Mouse (Mus musculus): ENCODE results near the gene Tmem82. TPM values are rescaled to one million over a fixed set of nuclear protein-coding genes. Genes with fewer than 3 reads are reported as not detected.

Tmem82 gene
- polyA plus RNA-seq, 1 experiment from 2014 or later = 0.30 TPM

- Histone ChIP-seq H3K9ac (ENCODE audit: low read depth, low read length) (no peak overlapping the region), H3K4me1 (ENCODE audit: control insufficient read depth, insufficient read depth, low read length) (peaks cover 19% of the 10 kb centered on the region), H3K27ac (ENCODE audit: low read depth, low read length) (no peak overlapping the region), H3K27me3 (ENCODE audit: control insufficient read depth, insufficient read depth, low read length) (no peaks in the 10 kb centered on the region), H3K36me3 (ENCODE audit: control insufficient read depth, insufficient read depth, low read length) (peaks cover 7% of the 10 kb centered on the region), H3K4me3 (ENCODE audit: low read depth, low read length) (no peak overlapping the region), H3K4me2 (no peak overlapping the region), H3K9me3 (replicated peaks; ENCODE audit: control insufficient read depth, low read length) (no peaks in the 10 kb centered on the region)
- WGBS (ENCODE audit: insufficient replicate concordance) = 90% methylated on average over 8 of the region's 8 CpGs
- no peak for ATAC-seq (replicated peaks; ENCODE audit: insufficient number of reproducible peaks, low FRiP score, low TSS enrichment)
These were observed 27.6 kb upstream of the Tmem82 start for GRCm38 (mm10) chr4:141645988-141646387.

DNA sequence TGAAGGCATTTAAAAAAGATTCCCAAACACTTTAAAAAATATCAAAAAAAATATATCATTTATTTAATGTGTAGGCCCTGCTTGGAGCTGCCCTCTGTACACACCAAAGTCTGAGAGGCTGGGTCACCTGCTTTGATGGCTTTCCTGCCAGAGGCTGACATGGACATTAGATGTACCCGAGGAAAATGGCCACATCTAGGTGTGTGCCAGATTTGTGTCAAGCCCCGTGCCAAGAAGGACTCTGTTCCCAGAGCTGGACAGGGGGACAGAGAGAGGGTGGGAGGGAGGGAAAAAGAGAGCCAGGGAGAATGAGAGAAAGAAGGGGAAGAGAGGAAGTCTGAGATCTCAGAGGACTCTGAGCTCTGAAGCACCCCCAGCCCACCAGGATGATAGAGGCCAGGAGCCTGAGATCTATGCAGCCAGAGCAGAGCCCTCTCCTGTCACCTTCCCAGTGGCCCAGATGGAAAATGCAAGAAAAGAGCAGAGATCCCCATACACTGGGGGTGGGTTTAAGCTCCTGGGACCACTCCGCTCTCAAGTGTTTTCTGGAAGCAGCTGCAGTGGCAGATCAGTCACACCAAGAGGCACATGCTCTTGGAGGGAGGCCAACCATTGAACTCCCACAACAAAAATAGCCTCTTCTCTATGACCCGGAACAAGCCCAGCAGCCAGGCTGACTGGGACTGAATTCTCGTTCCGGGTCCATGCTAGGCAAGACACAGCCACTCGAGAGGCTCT, 24.9 kb upstream of the Tmem82 start:
- Histone ChIP-seq H3K4me3 (ENCODE audit: low read depth, low read length) (no peak overlapping the region), H3K4me1 (ENCODE audit: control insufficient read depth, insufficient read depth, low read length) (peaks cover 19% of the 10 kb centered on the region), H3K4me2 (peak overlapping the region; percentile 34), H3K9ac (ENCODE audit: low read depth, low read length) (no peak overlapping the region), H3K36me3 (ENCODE audit: control insufficient read depth, insufficient read depth, low read length) (peaks cover 11% of the 10 kb centered on the region), H3K27me3 (ENCODE audit: control insufficient read depth, insufficient read depth, low read length) (no peaks in the 10 kb centered on the region), H3K9me3 (replicated peaks; ENCODE audit: control insufficient read depth, low read length) (no peaks in the 10 kb centered on the region), H3K27ac (ENCODE audit: low read depth, low read length) (peak overlapping the region; percentile 91)
- 33% methylated on average over 7 of the region's 7 CpGs for WGBS (ENCODE audit: insufficient replicate concordance)
- ATAC-seq (replicated peaks; ENCODE audit: insufficient number of reproducible peaks, low FRiP score, low TSS enrichment) = peak; percentile 66

DNA sequence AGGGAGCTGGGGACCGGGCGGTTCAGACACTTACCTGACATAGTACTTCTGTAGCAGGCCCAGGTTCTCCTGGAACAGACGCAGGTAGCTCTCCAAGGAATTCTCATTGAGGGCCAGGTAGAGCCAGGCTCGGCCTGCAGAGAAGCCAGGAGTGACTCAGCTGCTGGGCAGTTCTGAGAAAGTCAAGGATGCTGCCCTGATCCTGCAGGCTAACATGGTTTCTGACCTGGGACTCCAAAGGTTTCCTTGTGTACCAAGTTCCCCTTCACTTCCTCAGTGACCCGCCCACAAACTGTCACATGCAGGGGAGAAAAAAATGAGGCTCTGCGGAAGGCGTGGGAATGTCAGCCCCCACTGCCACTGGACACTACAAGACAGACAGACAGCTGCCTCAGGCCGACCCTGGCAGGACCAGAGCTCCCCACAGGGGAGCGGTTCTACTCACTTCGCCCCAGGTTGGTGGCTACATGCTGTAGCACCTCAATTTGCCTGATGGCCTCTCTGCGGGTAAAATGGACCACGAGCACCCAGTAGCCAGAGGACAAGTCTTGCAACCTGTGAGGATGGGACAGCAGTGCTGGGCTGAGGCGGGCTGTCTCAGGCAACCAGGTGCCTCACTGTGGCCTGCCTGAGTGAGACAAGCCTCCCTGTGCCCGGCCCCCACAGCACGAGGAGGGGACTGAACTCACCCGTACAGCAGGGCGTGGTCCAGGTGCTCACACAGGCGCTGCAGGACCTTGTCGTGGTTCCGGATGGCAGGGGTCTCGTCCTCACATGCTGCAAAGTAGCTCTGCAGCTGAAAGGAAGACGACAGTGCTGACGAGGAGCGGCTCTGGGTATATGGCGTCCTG, 23.8 kb upstream of the Tmem82 start:
- Histone ChIP-seq H3K36me3 (ENCODE audit: control insufficient read depth, insufficient read depth, low read length) (peaks cover 11% of the 10 kb centered on the region), H3K27me3 (ENCODE audit: control insufficient read depth, insufficient read depth, low read length) (no peaks in the 10 kb centered on the region), H3K4me3 (ENCODE audit: low read depth, low read length) (no peak overlapping the region), H3K27ac (ENCODE audit: low read depth, low read length) (peak overlapping the region; percentile 91; the same call in 1 of the 2 replicates), H3K9ac (ENCODE audit: low read depth, low read length) (no peak overlapping the region), H3K4me2 (no peak overlapping the region), H3K4me1 (ENCODE audit: control insufficient read depth, insufficient read depth, low read length) (peaks cover 19% of the 10 kb centered on the region), H3K9me3 (replicated peaks; ENCODE audit: control insufficient read depth, low read length) (no peaks in the 10 kb centered on the region)
- 88% methylated on average over 25 of the region's 25 CpGs for WGBS (ENCODE audit: insufficient replicate concordance)
- no peak for ATAC-seq (replicated peaks; ENCODE audit: insufficient number of reproducible peaks, low FRiP score, low TSS enrichment)

DNA sequence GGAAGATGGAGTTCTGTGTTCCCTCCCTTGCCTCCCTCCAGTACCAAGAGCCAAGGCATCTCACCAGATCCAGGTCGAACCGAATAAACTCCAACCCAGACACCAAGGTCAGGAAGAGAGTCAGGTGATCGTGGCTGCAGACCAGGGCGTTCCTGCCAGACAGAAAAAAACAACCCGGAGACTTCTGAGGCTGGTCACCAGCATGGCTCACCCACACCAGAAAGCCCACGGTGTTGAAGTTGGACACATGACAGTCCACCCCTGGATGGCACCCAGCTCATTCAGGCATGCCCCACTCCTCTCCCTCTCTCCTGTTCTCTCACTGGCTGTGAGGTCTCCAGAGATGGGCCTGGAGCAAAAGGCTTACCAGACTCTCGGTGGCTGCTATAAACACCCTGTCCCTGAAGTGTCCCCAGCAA, 22.9 kb upstream of the Tmem82 start:
- 81% methylated on average over 7 of the region's 7 CpGs for WGBS (ENCODE audit: insufficient replicate concordance)
- H3K36me3 ChIP-seq (ENCODE audit: control insufficient read depth, insufficient read depth, low read length) = peaks cover 12% of the 10 kb centered on the region
- H3K27me3 ChIP-seq (ENCODE audit: control insufficient read depth, insufficient read depth, low read length) = no peaks in the 10 kb centered on the region
- no peak overlapping the region for H3K27ac ChIP-seq (ENCODE audit: low read depth, low read length)
- H3K4me3 ChIP-seq (ENCODE audit: low read depth, low read length) = no peak overlapping the region
- no peak overlapping the region for H3K4me2 ChIP-seq
- H3K9me3 ChIP-seq (replicated peaks; ENCODE audit: control insufficient read depth, low read length) = no peaks in the 10 kb centered on the region
- no peak for ATAC-seq (replicated peaks; ENCODE audit: insufficient number of reproducible peaks, low FRiP score, low TSS enrichment)
- H3K4me1 ChIP-seq (ENCODE audit: control insufficient read depth, insufficient read depth, low read length) = peaks cover 19% of the 10 kb centered on the region
- H3K9ac ChIP-seq (ENCODE audit: low read depth, low read length) = no peak overlapping the region

- Histone ChIP-seq H3K9me3 (replicated peaks; ENCODE audit: control insufficient read depth, low read length) (no peaks in the 10 kb centered on the region), H3K9ac (ENCODE audit: low read depth, low read length) (no peak overlapping the region), H3K36me3 (ENCODE audit: control insufficient read depth, insufficient read depth, low read length) (peaks cover 15% of the 10 kb centered on the region), H3K27ac (ENCODE audit: low read depth, low read length) (no peak overlapping the region), H3K4me1 (ENCODE audit: control insufficient read depth, insufficient read depth, low read length) (peaks cover 19% of the 10 kb centered on the region), H3K4me3 (ENCODE audit: low read depth, low read length) (no peak overlapping the region), H3K4me2 (no peak overlapping the region), H3K27me3 (ENCODE audit: control insufficient read depth, insufficient read depth, low read length) (no peaks in the 10 kb centered on the region)
- WGBS (ENCODE audit: insufficient replicate concordance) = 74% methylated on average over 11 of the region's 11 CpGs
- no peak for ATAC-seq (replicated peaks; ENCODE audit: insufficient number of reproducible peaks, low FRiP score, low TSS enrichment)
These were observed 21.0 kb upstream of the Tmem82 start for GRCm38 (mm10) chr4:141639474-141639873.

DNA sequence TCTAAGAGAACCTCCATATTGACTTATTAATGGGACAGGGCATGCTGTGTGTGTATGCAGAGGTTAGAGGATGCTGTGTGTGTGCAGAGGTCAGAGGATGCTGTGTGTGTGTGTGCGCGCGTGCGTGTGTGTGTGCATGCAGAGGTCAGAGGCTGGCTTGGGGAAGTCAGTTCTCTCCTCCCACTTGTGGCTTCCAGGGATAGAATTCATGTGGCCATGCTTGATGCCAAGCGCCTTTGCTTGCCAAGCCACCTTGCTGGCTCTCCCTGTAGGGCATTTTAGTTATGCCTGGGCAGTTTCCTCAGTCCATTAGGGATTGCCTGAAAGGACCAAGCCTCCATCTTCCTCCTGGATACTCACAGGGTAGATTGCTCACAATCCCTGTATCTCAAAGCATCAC, 18.3 kb upstream of the Tmem82 start:
- Histone ChIP-seq H3K9me3 (replicated peaks; ENCODE audit: control insufficient read depth, low read length) (no peaks in the 10 kb centered on the region), H3K4me2 (no peak overlapping the region), H3K9ac (ENCODE audit: low read depth, low read length) (no peak overlapping the region), H3K36me3 (ENCODE audit: control insufficient read depth, insufficient read depth, low read length) (peaks cover 30% of the 10 kb centered on the region), H3K27me3 (ENCODE audit: control insufficient read depth, insufficient read depth, low read length) (no peaks in the 10 kb centered on the region), H3K4me1 (ENCODE audit: control insufficient read depth, insufficient read depth, low read length) (no peaks in the 10 kb centered on the region), H3K4me3 (ENCODE audit: low read depth, low read length) (no peak overlapping the region), H3K27ac (ENCODE audit: low read depth, low read length) (no peak overlapping the region)
- ATAC-seq (replicated peaks; ENCODE audit: insufficient number of reproducible peaks, low FRiP score, low TSS enrichment) = no peak
- 95% methylated on average over 5 of the region's 5 CpGs for WGBS (ENCODE audit: insufficient replicate concordance)

DNA sequence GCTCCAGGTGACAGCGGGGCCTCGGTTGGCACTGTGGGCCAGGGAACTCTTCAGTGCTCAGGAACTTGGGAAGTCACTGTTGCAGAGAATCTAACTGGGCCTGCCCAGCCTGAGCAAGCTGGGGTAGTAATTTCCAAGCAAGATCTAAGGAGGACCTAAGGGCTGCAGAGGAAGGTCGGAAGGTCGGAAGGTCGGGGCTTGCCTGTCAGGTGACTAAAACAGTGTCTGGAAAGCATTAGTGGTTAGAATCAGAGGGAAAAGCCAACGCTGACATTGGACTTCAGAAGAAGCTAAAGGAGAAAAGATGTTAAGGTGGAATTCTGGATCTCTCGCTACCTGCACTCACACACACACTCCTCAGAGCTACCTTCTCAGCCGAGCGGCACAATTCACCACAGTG, 17.6 kb upstream of the Tmem82 start:
- no peak for ATAC-seq (replicated peaks; ENCODE audit: insufficient number of reproducible peaks, low FRiP score, low TSS enrichment)
- Histone ChIP-seq H3K4me1 (ENCODE audit: control insufficient read depth, insufficient read depth, low read length) (no peaks in the 10 kb centered on the region), H3K9ac (ENCODE audit: low read depth, low read length) (no peak overlapping the region), H3K27ac (ENCODE audit: low read depth, low read length) (no peak overlapping the region), H3K27me3 (ENCODE audit: control insufficient read depth, insufficient read depth, low read length) (no peaks in the 10 kb centered on the region), H3K4me3 (ENCODE audit: low read depth, low read length) (no peak overlapping the region), H3K9me3 (replicated peaks; ENCODE audit: control insufficient read depth, low read length) (no peaks in the 10 kb centered on the region), H3K4me2 (no peak overlapping the region), H3K36me3 (ENCODE audit: control insufficient read depth, insufficient read depth, low read length) (peaks cover 34% of the 10 kb centered on the region)
- WGBS (ENCODE audit: insufficient replicate concordance) = 77% methylated on average over 9 of the region's 9 CpGs

DNA sequence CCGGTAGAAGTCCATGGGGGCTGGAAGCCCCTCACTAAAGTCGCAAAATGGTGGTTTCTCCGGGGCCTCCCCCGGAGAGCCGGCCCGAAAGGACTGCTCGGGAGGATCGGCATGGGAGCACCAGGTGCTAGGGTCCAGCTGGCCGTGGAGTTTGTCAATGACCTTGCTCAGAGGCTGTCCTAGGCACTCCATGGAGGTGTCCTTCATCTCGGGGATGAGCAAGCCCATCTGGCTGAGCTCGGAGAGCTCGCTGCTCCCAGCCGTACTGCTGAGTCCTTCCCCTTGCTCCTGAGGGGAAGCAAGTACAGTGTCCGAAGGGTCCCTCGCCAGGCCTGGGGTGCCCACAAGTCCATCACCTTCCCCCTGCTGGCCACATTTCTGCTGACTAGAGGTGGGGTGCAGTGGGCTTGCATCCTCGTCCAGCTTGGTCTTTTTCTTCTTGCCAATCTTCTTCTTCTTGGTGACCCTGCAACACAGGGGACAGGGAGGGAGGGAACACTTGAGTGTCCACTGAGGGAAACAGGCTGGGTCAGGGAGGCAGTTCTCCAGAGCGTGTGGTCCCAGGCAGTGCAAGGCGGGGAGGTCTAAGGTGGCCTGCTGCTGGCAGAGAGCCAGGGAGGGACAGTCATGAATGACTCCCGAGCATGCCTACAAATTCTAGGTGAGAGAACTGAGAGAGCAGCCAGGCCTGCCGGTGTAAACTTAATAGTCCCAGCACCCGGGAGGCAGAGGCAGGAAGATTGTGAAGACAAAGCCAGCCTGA, 13.9 kb upstream of the Tmem82 start:
- H3K9ac ChIP-seq (ENCODE audit: low read depth, low read length) = no peak overlapping the region
- no peak overlapping the region for H3K4me2 ChIP-seq
- H3K4me3 ChIP-seq (ENCODE audit: low read depth, low read length) = no peak overlapping the region
- no peak for ATAC-seq (replicated peaks; ENCODE audit: insufficient number of reproducible peaks, low FRiP score, low TSS enrichment)
- no peaks in the 10 kb centered on the region for H3K27me3 ChIP-seq (ENCODE audit: control insufficient read depth, insufficient read depth, low read length)
- H3K36me3 ChIP-seq (ENCODE audit: control insufficient read depth, insufficient read depth, low read length) = peaks cover 48% of the 10 kb centered on the region
- H3K27ac ChIP-seq (ENCODE audit: low read depth, low read length) = no peak overlapping the region
- no peaks in the 10 kb centered on the region for H3K9me3 ChIP-seq (replicated peaks; ENCODE audit: control insufficient read depth, low read length)
- WGBS (ENCODE audit: insufficient replicate concordance) = 86% methylated on average over 21 of the region's 21 CpGs
- no peaks in the 10 kb centered on the region; the same call in 1 of the 2 replicates for H3K4me1 ChIP-seq (ENCODE audit: control insufficient read depth, insufficient read depth, low read length)

Measured in heart, embryonic 11.5 days (tissue).